Mouse (Mus musculus) kidney, embryonic 16.5 days (tissue): Measurements from ENCODE around the gene Oxt. TPM values are rescaled to one million over a fixed set of nuclear protein-coding genes. Genes with fewer than 3 reads are reported as not detected.

ENCODE experiments used
- ATAC-seq: fragments of 200-750 bp; cut with Nextera tagmentation; 2 replicates; pipeline ENCODE4 v1.8.0; 2017; ENCODE audit warnings: moderate TSS enrichment; ENCODE audit not compliant: low FRiP score, low TSS enrichment
- H3K27ac ChIP-seq: fragments of 300-500 bp; sonication (generic); 2 replicates; pipeline ENCODE4 v1.5.1; 2014; ENCODE audit warnings: low read length
- H3K27me3 ChIP-seq: fragments of 300-500 bp; sonication (generic); 2 replicates; pipeline ENCODE4 v1.6.1; 2014; ENCODE audit warnings: low read length, control low read depth, mixed read lengths; ENCODE audit not compliant: insufficient read depth
- H3K36me3 ChIP-seq: fragments of 300-500 bp; sonication (generic); 2 replicates; pipeline ENCODE4 v1.6.1; 2014; ENCODE audit warnings: low read length, control low read depth, mixed read lengths; ENCODE audit not compliant: insufficient read depth
- H3K4me1 ChIP-seq: fragments of 300-500 bp; sonication (generic); 2 replicates; pipeline ENCODE4 v1.6.1; 2014; ENCODE audit warnings: low read length, control low read depth, mixed read lengths; ENCODE audit not compliant: insufficient read depth
- H3K4me2 ChIP-seq: fragments of 300-500 bp; sonication (generic); replicated peaks from 2 replicates; pipeline ENCODE4 v1.6.1; 2014; ENCODE audit warnings: low read depth, low read length
- H3K4me3 ChIP-seq: fragments of 300-500 bp; sonication (generic); 2 replicates; pipeline ENCODE4 v1.5.1; 2014; ENCODE audit warnings: mild to moderate bottlenecking, low read length
- H3K9ac ChIP-seq: fragments of 300-500 bp; sonication (generic); replicated peaks from 2 replicates; pipeline ENCODE4 v1.6.1; 2014; ENCODE audit warnings: low read length
- H3K9me3 ChIP-seq: fragments of 300-500 bp; sonication (generic); 2 replicates; pipeline ENCODE4 v1.6.1; 2016; ENCODE audit warnings: low read length, control low read depth
- WGBS: fragments of 180-500 bp; shearing (Covaris S2); extraction: QIAGEN DNeasy Blood & Tissue Kit; methylation state at CpG from one replicate; pipeline ENCODE4 v1.1.7; 2014; 5-methylcytosine and 5-hydroxymethylcytosine counted together
- polyA plus RNA-seq: library from polyadenylated mRNA; unstranded; fragments of >200 nt; fragmentation: Nextera tagmentation; extraction: Ambion mirVana; gene quantifications from 2 replicates; pipeline ENCODE4 v1.2.1, GENCODE M21; 2015

Oxt gene
- polyA plus RNA-seq, result 0.32 TPM in 1 of 2 replicates, not detected in the other

- ATAC-seq, result no peak
- Histone ChIP-seq H3K4me1 (peaks cover 16% of the 10 kb centered on the region), H3K27me3 (peaks cover 59% of the 10 kb centered on the region), H3K27ac (no peak within 1 kb of the TSS), H3K36me3 (no peaks in the 10 kb centered on the region), H3K4me3 (peak within 1 kb of the TSS; percentile 37), H3K9ac (peak within 1 kb of the TSS; percentile 53), H3K4me2 (peak within 1 kb of the TSS; percentile 55), H3K9me3 (no peaks in the 10 kb centered on the region)
- WGBS, result 38% methylated on average over 9 of the region's 9 CpGs
Observed at GRCm38 (mm10) chr2:130575873-130576272, at the start of gene Oxt. Gene Oxt, plus strand, starts transcription at chr2:130576173.

GRCm38 (mm10) chr2:130528457-130528856 lies 47.5 kb upstream of the Oxt start:
- no peaks in the 10 kb centered on the region for H3K27me3 ChIP-seq
- 82% methylated on average over 6 of the region's 6 CpGs for WGBS
- H3K4me3 ChIP-seq, result no peak overlapping the region
- H3K9ac ChIP-seq, result no peak overlapping the region
- no peak overlapping the region for H3K4me2 ChIP-seq
- H3K9me3 ChIP-seq, result no peaks in the 10 kb centered on the region
- no peak for ATAC-seq
- no peaks in the 10 kb centered on the region for H3K4me1 ChIP-seq
- H3K27ac ChIP-seq, result no peak overlapping the region
- H3K36me3 ChIP-seq, result peaks cover 7% of the 10 kb centered on the region

- Histone ChIP-seq H3K4me3 (no peak overlapping the region), H3K36me3 (peaks cover 11% of the 10 kb centered on the region), H3K27ac (no peak overlapping the region), H3K9me3 (no peaks in the 10 kb centered on the region), H3K9ac (no peak overlapping the region), H3K27me3 (no peaks in the 10 kb centered on the region), H3K4me2 (no peak overlapping the region), H3K4me1 (no peaks in the 10 kb centered on the region)
- no peak for ATAC-seq
- WGBS, result 92% methylated on average over 2 of the region's 2 CpGs
Observed at GRCm38 (mm10) chr2:130529290-130529689, 46.7 kb upstream of the Oxt start.

- H3K9ac ChIP-seq, result no peak overlapping the region
- no peak overlapping the region for H3K27ac ChIP-seq
- no peak overlapping the region for H3K4me3 ChIP-seq
- no peaks in the 10 kb centered on the region for H3K27me3 ChIP-seq
- peaks cover 12% of the 10 kb centered on the region for H3K36me3 ChIP-seq
- H3K4me1 ChIP-seq, result no peaks in the 10 kb centered on the region
- no peak for ATAC-seq
- 89% methylated on average over 7 of the region's 7 CpGs for WGBS
- no peaks in the 10 kb centered on the region for H3K9me3 ChIP-seq
- H3K4me2 ChIP-seq, result no peak overlapping the region
Observed at GRCm38 (mm10) chr2:130529925-130530324, 46.0 kb upstream of the Oxt start.

DNA sequence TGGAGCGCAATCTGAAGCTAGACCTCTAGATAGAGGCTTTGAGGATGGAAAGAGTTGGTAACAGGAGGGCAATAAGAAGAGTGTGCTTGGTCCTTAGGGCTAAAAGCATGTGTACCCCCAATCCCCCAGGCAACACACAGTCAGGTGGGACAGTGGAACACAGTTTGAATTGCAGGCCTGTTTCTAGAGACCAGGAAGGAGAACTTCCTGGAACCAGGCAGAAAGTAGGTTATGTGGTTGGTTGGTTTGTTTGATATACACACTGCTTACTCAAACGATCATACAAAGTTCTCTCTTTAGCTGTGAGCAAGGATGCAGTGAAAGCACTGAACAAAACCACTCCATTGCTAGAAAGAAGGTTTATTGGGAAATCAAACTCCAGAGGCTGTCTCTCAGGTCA lies 43.8 kb upstream of the Oxt start:
- no peak for ATAC-seq
- H3K4me3 ChIP-seq, result no peak overlapping the region
- H3K27ac ChIP-seq, result no peak overlapping the region
- H3K27me3 ChIP-seq, result no peaks in the 10 kb centered on the region
- peaks cover 16% of the 10 kb centered on the region for H3K36me3 ChIP-seq
- no peaks in the 10 kb centered on the region for H3K9me3 ChIP-seq
- 84% methylated on average over 2 of the region's 2 CpGs for WGBS
- no peak overlapping the region for H3K4me2 ChIP-seq
- no peaks in the 10 kb centered on the region for H3K4me1 ChIP-seq
- H3K9ac ChIP-seq, result no peak overlapping the region

- peaks cover 32% of the 10 kb centered on the region; the same call in 1 of the 2 replicates for H3K36me3 ChIP-seq
- H3K4me2 ChIP-seq, result no peak overlapping the region
- H3K4me3 ChIP-seq, result no peak overlapping the region
- no peak overlapping the region for H3K27ac ChIP-seq
- no peak overlapping the region for H3K9ac ChIP-seq
- ATAC-seq, result no peak
- 92% methylated on average over 6 of the region's 6 CpGs for WGBS
- H3K4me1 ChIP-seq, result no peaks in the 10 kb centered on the region
- H3K27me3 ChIP-seq, result no peaks in the 10 kb centered on the region
- no peaks in the 10 kb centered on the region for H3K9me3 ChIP-seq
Observed at GRCm38 (mm10) chr2:130535017-130535416, 41.0 kb upstream of the Oxt start.

GRCm38 (mm10) chr2:130536890-130537289 lies 39.1 kb upstream of the Oxt start:
- Histone ChIP-seq H3K9me3 (no peaks in the 10 kb centered on the region), H3K9ac (no peak overlapping the region), H3K27ac (no peak overlapping the region), H3K4me3 (no peak overlapping the region), H3K4me1 (no peaks in the 10 kb centered on the region), H3K4me2 (no peak overlapping the region), H3K27me3 (no peaks in the 10 kb centered on the region), H3K36me3 (peaks cover 50% of the 10 kb centered on the region)
- WGBS, result 77% methylated on average over 3 of the region's 3 CpGs
- ATAC-seq, result no peak

- H3K9me3 ChIP-seq, result no peaks in the 10 kb centered on the region
- H3K4me1 ChIP-seq, result no peaks in the 10 kb centered on the region
- no peak overlapping the region for H3K4me3 ChIP-seq
- no peaks in the 10 kb centered on the region for H3K27me3 ChIP-seq
- WGBS, result 94% methylated on average over 8 of the region's 8 CpGs
- no peak overlapping the region for H3K27ac ChIP-seq
- no peak for ATAC-seq
- H3K4me2 ChIP-seq, result no peak overlapping the region
- H3K9ac ChIP-seq, result no peak overlapping the region
- peaks cover 59% of the 10 kb centered on the region for H3K36me3 ChIP-seq
Observed at GRCm38 (mm10) chr2:130538876-130539546, 37.0 kb upstream of the Oxt start.

DNA sequence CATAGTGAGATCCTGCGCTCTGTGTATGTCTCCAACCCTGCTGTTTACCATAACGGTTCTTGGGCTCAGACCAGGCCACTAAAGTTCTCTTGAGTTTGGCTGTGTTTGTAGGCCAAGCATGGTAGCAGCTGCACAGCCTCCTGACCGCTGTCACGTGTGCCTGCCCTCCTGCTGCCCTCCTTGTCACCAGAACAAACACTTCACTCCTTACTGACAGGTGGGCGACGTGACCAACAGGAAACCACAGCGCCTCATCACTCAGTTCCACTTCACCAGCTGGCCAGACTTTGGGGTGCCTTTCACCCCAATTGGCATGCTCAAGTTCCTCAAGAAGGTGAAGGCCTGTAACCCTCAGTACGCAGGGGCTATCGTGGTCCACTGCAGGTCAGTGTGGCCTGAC lies 35.7 kb upstream of the Oxt start:
- Histone ChIP-seq H3K4me2 (no peak overlapping the region), H3K36me3 (peaks cover 66% of the 10 kb centered on the region), H3K4me1 (no peaks in the 10 kb centered on the region), H3K4me3 (no peak overlapping the region), H3K27me3 (no peaks in the 10 kb centered on the region), H3K9ac (no peak overlapping the region), H3K27ac (no peak overlapping the region), H3K9me3 (no peaks in the 10 kb centered on the region)
- no peak for ATAC-seq
- WGBS, result 80% methylated on average over 9 of the region's 9 CpGs

DNA sequence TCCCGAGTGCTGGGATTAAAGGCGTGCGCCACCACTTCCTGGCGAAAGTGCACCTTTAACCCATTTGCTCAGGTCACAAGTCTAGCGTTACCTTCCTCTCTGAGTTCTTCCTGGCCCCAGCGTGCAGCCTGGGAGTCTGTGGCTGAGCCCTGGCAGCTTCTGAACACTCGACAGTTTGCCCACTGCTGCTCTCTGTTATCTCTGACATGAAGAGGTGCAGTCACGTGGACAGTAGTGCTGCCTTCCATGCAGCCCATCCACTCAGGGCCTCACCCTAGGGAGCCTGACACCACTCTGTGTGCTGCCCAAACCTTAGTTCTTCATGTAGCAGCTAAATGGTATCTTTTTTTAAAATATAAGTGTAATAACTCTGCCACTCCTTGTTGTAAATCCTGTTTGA lies 29.0 kb upstream of the Oxt start:
- H3K27me3 ChIP-seq, result no peaks in the 10 kb centered on the region
- no peaks in the 10 kb centered on the region for H3K9me3 ChIP-seq
- peaks cover 65% of the 10 kb centered on the region for H3K36me3 ChIP-seq
- ATAC-seq, result no peak
- no peak overlapping the region for H3K27ac ChIP-seq
- H3K9ac ChIP-seq, result no peak overlapping the region
- H3K4me2 ChIP-seq, result no peak overlapping the region
- WGBS, result 86% methylated on average over 8 of the region's 8 CpGs
- no peak overlapping the region for H3K4me3 ChIP-seq
- H3K4me1 ChIP-seq, result no peaks in the 10 kb centered on the region
